In genomic region chrX:143736035-143736434, GRCm38 (mm10) we compare ENCODE assay signal across 9 mouse cellular contexts.
DNase-seq lines count a peak whose midpoint lies in the region; ATAC-seq and TF ChIP-seq lines count a peak whose summit lies in the region.
"Had no signal": no experiment of that assay in that cellular context is flagged by ENCODE, and none has a peak within 500 bp of the region (broad histone marks: within the 10 kb centered on the region; RNA-seq: fewer than 3 reads in every experiment).

No protein-coding gene starts in this region.

- no peaks in the 10 kb centered on the region for H3K4me1 ChIP-seq in MEL (ENCODE audit: control insufficient read depth in 1 of 2, insufficient read depth in 2 of 2, low read length in 2 of 2)
- H3K4me1 ChIP-seq: midbrain, embryonic 12.5 days had no signal

- ATAC-seq in hematopoietic stem cell, adult 5-6 weeks (replicated peaks in 1 of 2; ENCODE audit: insufficient read depth in 1 of 2, low FRiP score in 2 of 2, low TSS enrichment in 1 of 2, low read depth in 1 of 2, poor library complexity in 2 of 2, severe bottlenecking in 2 of 2) = peak; percentile 42 to 53; a peak in 2 of 4 replicates

- H3K4me3 ChIP-seq in layer of hippocampus, adult 2 months = no peak overlapping the region
- no peak overlapping the region for H3K4me3 ChIP-seq in MEL (ENCODE audit: control insufficient read depth in 1 of 2, insufficient read depth in 1 of 2, low read depth in 2 of 2, low read length in 2 of 2)
- H3K4me3 ChIP-seq: midbrain, embryonic 12.5 days had no signal

- no peak overlapping the region for H3K9ac ChIP-seq in MEL (ENCODE audit: control insufficient read depth, low read depth, low read length, poor library complexity, severe bottlenecking)
- H3K9ac ChIP-seq: midbrain, embryonic 12.5 days had no signal

- no peak for TF ChIP-seq EP300 in MEL (IDR thresholded peaks at IDR 0.05; ENCODE audit: low read depth in 1 of 2, low read length in 2 of 2)

- no peak overlapping the region for H3K27ac ChIP-seq in layer of hippocampus, adult 2 months
- no peak overlapping the region for H3K27ac ChIP-seq in MEL (ENCODE audit: control insufficient read depth, low read depth, low read length)
- H3K27ac ChIP-seq: midbrain, embryonic 12.5 days had no signal

- no peaks in the 10 kb centered on the region for H3K36me3 ChIP-seq in MEL (ENCODE audit: control insufficient read depth in 1 of 2, insufficient read depth in 2 of 2, low read length in 2 of 2)
- H3K36me3 ChIP-seq: midbrain, embryonic 12.5 days had no signal

- H3K27me3 ChIP-seq in MEL (ENCODE audit: control insufficient read depth in 1 of 2, insufficient read depth in 2 of 2, low read length in 2 of 2) = no peaks in the 10 kb centered on the region
- H3K27me3 ChIP-seq: midbrain, embryonic 12.5 days had no signal

- peak; percentile 1 to 26 for DNase-seq in cerebellum, adult 18-20 months
- DNase-seq in cerebellum, adult 11 months = no peak
- no peak for DNase-seq in layer of hippocampus, adult 2 months (ENCODE audit: low spot score in 2 of 2)
- DNase-seq in layer of hippocampus, adult 11-12 months (ENCODE audit: low spot score) = no peak
- DNase-seq in MEL (ENCODE audit: low read depth, low spot score) = peak; percentile 60
- no peak for DNase-seq in B cell, adult 2 months
- DNase-seq in urinary bladder, adult 2 months (ENCODE audit: low spot score) = no peak

- TF ChIP-seq CTCF in layer of hippocampus, adult 2 months (conservative IDR thresholded peaks at IDR 0.05) = peak; percentile 75
- peak; percentile 40 to 69 (median 61) for TF ChIP-seq CTCF in MEL (IDR thresholded peaks at IDR 0.05 in 2 of 3, conservative IDR thresholded peaks at IDR 0.05 in 1 of 3; ENCODE audit: control insufficient read depth in 1 of 3, insufficient read depth in 1 of 3, low read depth in 2 of 3, low read length in 3 of 3, poor library complexity in 1 of 3, severe bottlenecking in 1 of 3)

- no peak for TF ChIP-seq POLR2A in MEL (IDR thresholded peaks at IDR 0.05; ENCODE audit: control insufficient read depth in 1 of 2, insufficient read depth in 1 of 2, low read depth in 1 of 2, low read length in 2 of 2, poor library complexity in 1 of 2)

- no peaks in the 10 kb centered on the region for H3K79me2 ChIP-seq in MEL (ENCODE audit: control insufficient read depth, insufficient read depth, low read length, poor library complexity)

- TF ChIP-seq RAD21 in MEL (IDR thresholded peaks at IDR 0.05; ENCODE audit: low read depth, low read length) = peak; percentile 67

- H3K9me3 ChIP-seq in MEL (replicated peaks; ENCODE audit: insufficient read depth, low read length) = no peaks in the 10 kb centered on the region
- H3K9me3 ChIP-seq: midbrain, embryonic 12.5 days had no signal

TF ChIP-seq in MEL, 35 proteins besides CTCF, POLR2A, EP300 and RAD21:
- TF ChIP-seq MYC (IDR thresholded peaks at IDR 0.05; ENCODE audit: low read depth, low read length) = no peak
- peak; percentile 58 for TF ChIP-seq SMC3 (IDR thresholded peaks at IDR 0.05; ENCODE audit: low read depth, low read length)
- TF ChIP-seq ZNF384 (IDR thresholded peaks at IDR 0.05; ENCODE audit: low read depth, low read length) = peak; percentile 68

Comparison
In these comparisons a context has a peak if more than half of its experiments do, and no peak if none do; other contexts are left out.
1. DNase-seq: peak in cerebellum, adult 18-20 months (2 of 2) and MEL (single experiment); none in cerebellum, adult 11 months (single experiment), layer of hippocampus, adult 2 months (0 of 2), layer of hippocampus, adult 11-12 months (single experiment), B cell, adult 2 months (0 of 2) and urinary bladder, adult 2 months (single experiment).